Mouse (Mus musculus) olfactory bulb, adult 2 months (tissue): ENCODE data around the gene Btg4. TPM values are rescaled to one million over a fixed set of nuclear protein-coding genes. Genes with fewer than 3 reads are reported as not detected.
"Not testable (repeated sequence)": the region's sequence is repeated elsewhere in the genome, so short reads cannot be mapped to it uniquely, and the experiment has no call there.

ENCODE experiments used
- H3K27ac ChIP-seq: fragments of 200-500 bp; 2 replicates; pipeline ENCODE4 v1.5.1; 2012; ENCODE audit warnings: low read depth, low read length; ENCODE audit not compliant: insufficient read depth
- H3K4me1 ChIP-seq: fragments of 200-500 bp; 2 replicates; pipeline ENCODE4 v1.6.1; 2012; ENCODE audit warnings: low read length; ENCODE audit not compliant: control insufficient read depth, insufficient read depth
- H3K4me3 ChIP-seq: fragments of 200-500 bp; 2 replicates; pipeline ENCODE4 v1.5.1; 2012; ENCODE audit warnings: mild to moderate bottlenecking, low read depth, low read length, moderate library complexity; ENCODE audit not compliant: insufficient read depth
- CTCF ChIP-seq: fragments of 200-500 bp; IDR thresholded peaks from 2 replicates; pipeline ENCODE4 v1.5.1; 2012; ENCODE audit warnings: low read depth, mild to moderate bottlenecking, low read length, moderate library complexity; ENCODE audit not compliant: insufficient read depth
- POLR2A ChIP-seq: fragments of 200-500 bp; IDR thresholded peaks from 2 replicates; pipeline ENCODE4 v1.6.1; 2012; ENCODE audit warnings: mild to moderate bottlenecking, low read depth, low read length, moderate library complexity; ENCODE audit not compliant: insufficient read depth
- WGBS: fragments of 180-500 bp; shearing (Covaris S2); methylation state at CpG from one replicate; pipeline ENCODE4 v1.1.7; 2018; 5-methylcytosine and 5-hydroxymethylcytosine counted together
- polyA plus RNA-seq: library from polyadenylated mRNA; stranded (reverse); fragments of >200 nt; gene quantifications from 2 replicates; pipeline ENCODE4 v1.2.4, GENCODE M21; 2012; ENCODE audit warnings: low replicate concordance; ENCODE audit not compliant: missing spikeins, insufficient read depth, insufficient read length

Btg4 gene
- polyA plus RNA-seq, 1 experiment: not detected

DNA sequence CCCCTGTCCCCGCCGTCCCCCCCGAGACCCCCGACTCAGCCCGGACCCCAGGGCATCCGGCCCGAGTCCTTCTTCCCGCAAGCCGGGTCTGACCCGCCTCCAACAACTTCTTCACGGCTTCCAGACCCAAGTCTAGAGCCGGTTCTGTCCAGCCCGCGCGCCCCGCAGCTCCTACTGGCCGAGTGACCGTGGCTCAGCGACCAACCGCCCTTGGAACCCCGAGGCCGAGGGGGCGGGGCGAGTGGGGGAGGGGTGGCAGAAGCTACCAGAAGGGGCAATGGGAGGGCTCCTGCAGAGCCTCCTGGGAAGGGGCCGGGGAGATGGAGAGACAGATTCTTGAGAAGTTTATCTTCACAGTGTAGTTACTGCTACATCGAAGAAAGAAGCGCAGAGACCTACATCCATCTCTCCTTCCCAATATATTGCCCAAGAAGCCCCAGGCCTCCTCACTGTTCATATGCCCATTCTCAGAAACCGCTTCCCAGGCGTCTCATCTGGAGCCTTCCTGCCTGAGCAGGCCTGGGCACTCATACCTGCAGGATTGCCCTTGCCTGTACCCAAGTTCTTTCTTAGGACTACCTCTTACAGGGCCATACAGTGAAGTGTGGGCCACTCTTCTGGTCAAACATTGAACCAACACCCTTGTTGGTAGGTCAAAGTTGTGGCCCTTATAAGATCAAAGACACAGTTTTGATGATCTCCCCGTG lies 43.3 kb downstream of the Btg4 start:
- 19% methylated on average over 30 of the region's 30 CpGs for WGBS
- no peak overlapping the region for H3K27ac ChIP-seq

DNA sequence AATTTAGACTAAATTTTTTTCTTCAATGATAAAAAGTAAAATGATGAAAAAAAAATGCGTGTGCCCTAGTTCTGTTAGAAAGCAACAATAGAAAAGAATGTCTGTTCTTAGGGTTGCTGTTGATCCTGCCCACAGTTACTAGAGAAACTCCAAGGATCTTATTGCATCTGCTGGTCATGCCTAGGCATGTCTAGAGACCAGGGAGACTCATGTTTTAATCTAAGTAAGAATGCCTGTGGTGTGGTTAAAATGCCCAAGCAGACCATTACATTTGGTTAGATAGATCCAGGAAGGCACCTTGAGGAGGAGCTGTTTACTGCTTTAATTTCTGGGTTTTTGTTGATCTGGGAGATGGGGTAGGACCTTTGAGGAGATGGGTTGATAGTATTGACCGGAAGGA lies 45.0 kb downstream of the Btg4 start:
- TF ChIP-seq POLR2A (no peak), CTCF (no peak)
- WGBS: 95% methylated on average over 2 of the region's 2 CpGs
- peaks cover 6% of the 10 kb centered on the region; the same call in 1 of the 2 replicates for H3K4me1 ChIP-seq

More for the DNA sequence above, 43.3 kb downstream of the Btg4 start:
- H3K4me1 ChIP-seq: peaks cover 6% of the 10 kb centered on the region; the same call in 1 of the 2 replicates
- peak overlapping the region; percentile 37 for H3K4me3 ChIP-seq
- TF ChIP-seq POLR2A (no peak), CTCF (no peak)

DNA sequence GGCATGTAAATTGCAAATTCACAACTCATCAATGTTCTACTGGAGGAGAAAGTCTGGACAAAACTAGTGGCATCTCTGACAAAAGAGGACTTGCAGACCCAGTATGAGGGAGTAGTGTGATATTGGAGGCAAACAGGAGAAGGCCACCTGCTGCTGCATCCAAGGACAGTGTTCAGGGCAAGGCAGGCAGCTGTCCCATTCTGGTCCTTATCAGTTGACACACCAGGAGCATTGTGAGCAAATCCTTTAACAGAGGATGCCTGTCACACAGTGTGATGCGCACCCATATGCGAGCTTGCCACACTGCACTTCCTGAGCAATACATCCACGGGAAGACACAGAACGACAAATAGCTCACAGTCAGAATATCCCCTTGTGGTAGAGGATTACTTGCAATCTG lies 54.1 kb downstream of the Btg4 start:
- 88% methylated on average over 4 of the region's 4 CpGs for WGBS
- Histone ChIP-seq H3K4me1 (no peaks in the 10 kb centered on the region), H3K4me3 (no peak overlapping the region), H3K27ac (no peak overlapping the region)
- no peak for TF ChIP-seq POLR2A
- no peak for TF ChIP-seq CTCF

More for the DNA sequence above, 45.0 kb downstream of the Btg4 start:
- no peak overlapping the region for H3K4me3 ChIP-seq
- H3K27ac ChIP-seq: no peak overlapping the region

DNA sequence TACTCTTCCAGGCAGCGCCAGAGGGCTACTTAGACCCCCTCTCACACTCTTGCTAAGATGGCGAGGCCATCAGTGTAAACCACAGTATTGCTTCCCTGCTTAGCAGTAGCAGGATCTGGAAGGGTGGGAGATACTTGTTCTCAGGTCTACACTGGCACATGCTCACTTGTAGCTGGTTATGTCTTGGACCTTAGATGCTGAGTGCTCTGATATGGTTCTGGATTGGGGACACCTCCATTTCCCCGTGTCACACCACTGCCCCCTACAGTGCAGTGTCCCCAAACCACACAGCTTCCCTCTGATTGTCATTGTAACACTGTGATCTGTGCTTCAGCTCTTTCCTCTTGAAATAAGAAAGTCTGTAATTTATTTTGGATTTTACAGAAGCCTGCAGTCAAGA lies 76.3 kb downstream of the Btg4 start:
- no peaks in the 10 kb centered on the region for H3K4me1 ChIP-seq
- 66% methylated on average over 3 of the region's 3 CpGs for WGBS
- H3K27ac ChIP-seq: no peak overlapping the region
- H3K4me3 ChIP-seq: no peak overlapping the region
- TF ChIP-seq POLR2A (no peak), CTCF (no peak)

DNA sequence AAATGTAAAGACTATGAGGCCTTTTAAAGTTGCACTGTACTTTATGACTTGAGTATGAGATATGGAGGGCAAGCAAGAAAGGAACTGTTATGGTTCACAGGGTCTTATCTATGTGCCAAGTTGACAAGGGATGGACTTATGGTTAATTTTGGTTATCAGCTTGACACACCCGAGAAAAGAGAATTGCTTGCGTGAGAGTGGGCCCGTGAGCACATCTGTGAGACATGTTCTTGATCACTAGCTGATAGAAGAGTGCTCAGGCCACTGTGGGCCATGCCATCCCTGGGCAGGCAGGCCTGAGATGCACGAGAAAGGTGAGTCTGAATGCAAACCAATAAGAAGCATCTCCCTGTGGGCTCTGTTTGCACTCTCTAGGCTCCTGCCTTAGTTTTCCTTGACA lies 76.7 kb downstream of the Btg4 start:
- Histone ChIP-seq H3K27ac (no peak overlapping the region), H3K4me3 (no peak overlapping the region), H3K4me1 (no peaks in the 10 kb centered on the region)
- no peak for TF ChIP-seq CTCF
- no peak for TF ChIP-seq POLR2A
- 94% methylated on average over 4 of the region's 4 CpGs for WGBS

DNA sequence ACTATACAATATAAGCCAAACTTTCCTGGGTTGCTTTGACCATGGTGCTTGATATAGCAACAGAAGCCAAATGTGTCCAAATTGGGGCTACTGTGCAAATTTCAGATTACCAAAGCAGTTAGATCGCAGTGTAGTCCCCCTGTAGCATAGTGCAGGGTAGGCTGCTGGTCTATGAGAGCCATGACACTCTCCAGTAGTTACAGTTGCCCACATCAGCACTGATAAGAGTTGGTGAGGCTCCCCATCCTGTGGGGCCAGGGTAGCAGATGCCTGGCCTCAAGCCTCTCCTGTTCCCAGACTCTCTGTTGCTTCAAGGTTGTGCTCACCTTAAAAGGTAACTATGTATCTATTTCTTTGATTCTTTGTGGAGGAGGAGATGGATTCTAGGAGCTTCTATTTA lies 77.1 kb downstream of the Btg4 start:
- no peak for TF ChIP-seq POLR2A
- no peak for TF ChIP-seq CTCF
- 93% methylated on average over 1 of the region's 1 CpGs for WGBS
- H3K4me1 ChIP-seq: no peaks in the 10 kb centered on the region
- H3K4me3 ChIP-seq: no peak overlapping the region
- H3K27ac ChIP-seq: no peak overlapping the region

DNA sequence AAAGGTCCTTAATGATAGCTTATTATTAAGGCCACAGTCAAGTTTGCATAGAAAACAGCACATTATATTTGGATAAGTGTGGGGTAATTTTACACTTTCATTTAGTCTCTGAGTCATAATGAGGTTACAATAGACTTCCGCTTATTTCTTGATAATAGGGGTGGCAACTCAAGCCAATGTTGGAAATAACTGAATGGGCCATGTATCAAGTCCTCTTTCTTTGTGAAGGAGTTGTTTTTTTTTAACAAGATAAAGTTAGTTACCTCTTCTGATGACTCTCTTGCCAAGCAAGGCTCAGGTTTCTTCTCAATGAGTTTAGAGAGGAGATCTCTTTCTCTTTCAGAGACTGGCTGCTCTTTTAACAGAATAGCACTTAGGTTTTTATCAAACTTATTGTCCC lies 77.6 kb downstream of the Btg4 start:
- no peak for TF ChIP-seq CTCF
- no peak for TF ChIP-seq POLR2A
- no peaks in the 10 kb centered on the region for H3K4me1 ChIP-seq
- no peak overlapping the region for H3K27ac ChIP-seq
- H3K4me3 ChIP-seq: no peak overlapping the region
- 36% methylated on average over 1 of the region's 1 CpGs for WGBS

DNA sequence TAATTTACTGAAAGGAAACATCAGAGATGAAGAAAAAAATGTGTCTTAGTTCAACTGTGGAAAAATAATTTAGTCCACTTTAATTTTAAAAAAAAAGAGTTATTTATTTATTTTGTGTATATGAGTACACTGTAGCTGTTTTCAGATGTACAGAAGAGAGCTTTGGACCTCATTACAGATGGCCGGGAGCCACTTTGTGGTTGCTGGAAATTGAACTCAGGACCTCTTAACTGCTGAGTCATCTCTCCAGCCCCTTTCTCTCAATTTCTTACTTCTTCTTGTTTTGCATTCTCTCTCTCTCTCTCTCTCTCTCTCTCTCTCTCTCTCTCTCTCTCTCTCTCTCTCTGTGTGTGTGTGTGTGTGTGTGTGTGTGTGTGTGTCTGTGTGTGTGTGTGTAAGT lies 78.7 kb downstream of the Btg4 start:
- H3K27ac ChIP-seq, H3K4me1 ChIP-seq, H3K4me3 ChIP-seq: not testable (repeated sequence)
- WGBS: 77% methylated on average over 1 of the region's 1 CpGs

DNA sequence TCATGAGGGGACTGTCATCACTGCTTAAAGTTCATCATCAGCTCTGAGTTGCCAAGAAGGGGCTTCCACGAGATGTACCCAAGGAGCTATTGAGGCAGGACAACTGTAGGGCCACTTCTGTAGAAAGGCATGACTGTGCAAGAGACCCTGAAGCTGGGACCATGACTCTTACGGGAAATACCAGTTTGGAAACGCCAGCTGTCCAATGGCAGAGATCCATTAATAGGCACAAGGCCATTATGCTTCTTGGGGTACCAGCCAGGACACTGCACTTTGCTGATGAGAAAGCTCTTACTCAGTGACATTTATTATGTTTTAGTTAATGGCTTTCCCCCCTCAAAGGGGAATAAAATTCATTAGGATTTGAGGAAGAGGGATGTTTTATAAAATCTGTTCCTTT lies 80.0 kb downstream of the Btg4 start:
- 74% methylated on average over 3 of the region's 3 CpGs for WGBS
- no peak overlapping the region for H3K4me3 ChIP-seq
- no peak overlapping the region for H3K27ac ChIP-seq
- H3K4me1 ChIP-seq: no peaks in the 10 kb centered on the region
- no peak for TF ChIP-seq CTCF
- no peak for TF ChIP-seq POLR2A

DNA sequence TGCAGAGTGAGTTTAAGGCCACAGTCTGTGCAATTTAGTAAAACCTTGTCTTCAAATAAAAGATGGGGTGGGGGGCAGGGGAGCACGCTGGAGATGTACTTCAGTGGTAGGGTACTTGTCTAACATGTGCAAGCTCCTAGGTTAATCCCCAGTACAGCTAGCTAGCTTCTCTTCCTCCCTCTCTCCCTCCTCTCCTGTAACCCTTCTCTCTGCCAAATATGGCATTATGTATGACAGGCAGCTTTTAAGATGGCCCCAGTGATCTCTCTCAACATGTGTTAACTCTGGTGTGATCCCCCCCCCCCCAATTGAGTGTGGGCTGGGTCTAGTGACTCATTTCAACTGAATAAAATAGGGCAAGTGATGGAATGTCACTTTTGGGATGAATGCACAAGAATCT lies 82.7 kb downstream of the Btg4 start:
- H3K4me3 ChIP-seq: no peak overlapping the region
- TF ChIP-seq CTCF: no peak
- TF ChIP-seq POLR2A: no peak
- no peaks in the 10 kb centered on the region for H3K4me1 ChIP-seq
- 97% methylated on average over 1 of the region's 1 CpGs for WGBS
- H3K27ac ChIP-seq: no peak overlapping the region
